Mouse (Mus musculus): Measurements from ENCODE around the gene Cldn15.

Gene Cldn15

DNA sequence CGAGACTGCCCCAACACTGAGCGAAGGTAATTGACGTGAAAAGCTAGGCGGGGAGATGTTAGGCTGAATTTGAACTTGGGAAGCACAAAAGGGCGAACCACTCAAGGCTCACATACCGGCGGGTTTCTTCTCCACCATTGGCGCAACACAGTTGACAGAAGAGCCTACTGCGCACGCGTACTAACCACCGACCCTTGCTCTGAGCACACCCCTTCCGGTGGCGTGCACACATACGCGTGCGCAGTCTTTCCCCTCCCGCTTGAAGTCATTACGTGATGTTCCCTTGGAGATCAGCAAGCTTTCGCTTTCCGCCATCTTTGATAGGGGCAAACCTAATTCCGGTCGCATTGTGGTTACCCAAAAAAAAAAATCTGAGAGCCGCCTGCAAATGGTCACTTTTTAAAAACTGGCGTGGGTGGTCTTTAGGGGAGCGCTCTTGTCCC, 20.3 kb downstream of the Cldn15 start, which contains the start of gene Plod3:
Plod3 (plus strand) TSS at position 325 of the 443 bp plus-strand sequence.
- DNase-seq, result peak; percentile 97 to 98

DNA sequence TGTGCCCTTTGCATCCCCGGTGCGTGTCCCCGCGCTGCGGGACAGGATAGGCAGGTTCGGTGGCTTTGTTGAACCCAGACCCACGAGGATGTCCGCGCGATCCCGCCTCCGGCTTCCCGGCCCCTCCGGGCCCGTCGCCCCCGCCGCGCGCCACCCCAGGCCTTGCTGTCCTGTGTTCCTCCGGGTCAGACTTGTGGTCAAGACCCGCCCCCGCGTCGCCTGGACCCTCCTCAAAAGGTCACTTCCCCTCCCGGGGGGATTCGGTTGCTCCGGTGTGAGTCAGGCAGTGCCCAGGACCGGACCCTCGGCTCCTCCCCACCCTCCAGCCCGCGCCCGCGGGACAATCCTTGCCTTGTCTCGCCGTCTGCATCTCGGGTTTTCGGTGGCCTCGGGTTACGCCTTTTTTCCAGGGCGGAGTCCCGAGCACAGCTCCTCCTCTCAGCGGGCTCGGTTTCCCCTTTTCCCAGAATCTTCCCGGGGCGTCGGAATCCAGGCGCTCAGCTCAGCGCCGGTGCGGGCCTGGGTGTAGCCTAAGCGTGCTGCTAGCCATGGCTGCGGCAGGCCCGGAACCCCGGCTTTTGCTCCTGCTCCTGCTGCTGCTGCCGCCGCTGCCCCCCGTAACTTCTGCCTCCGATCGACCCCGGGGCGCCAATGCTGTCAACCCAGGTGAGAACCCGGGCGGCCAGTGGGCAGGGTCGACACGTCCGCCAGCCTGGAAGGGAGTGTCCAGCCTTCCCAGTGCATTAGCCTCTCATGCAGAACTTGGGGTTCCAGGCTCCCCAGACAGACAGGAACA, 20.9 kb downstream of the Cldn15 start:
- DNase-seq, result peak; percentile 74 to 83

DNA sequence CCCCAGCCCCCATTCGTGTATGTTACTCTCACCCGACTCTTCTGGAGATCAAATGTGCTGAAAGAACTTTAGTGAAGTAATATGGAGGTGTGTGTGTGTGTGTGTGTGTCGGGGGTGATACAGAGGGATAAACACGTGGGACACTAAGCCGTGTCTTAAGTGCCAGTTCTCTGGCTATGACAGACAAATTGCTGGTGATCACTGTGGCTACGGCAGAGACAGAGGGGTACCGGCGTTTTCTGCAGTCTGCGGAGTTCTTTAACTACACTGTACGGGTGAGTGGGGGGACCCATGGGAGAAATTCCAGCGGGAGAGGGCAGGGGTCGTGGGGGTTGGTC, 21.5 kb downstream of the Cldn15 start, which contains the start of gene Znhit1:
Znhit1 (minus strand) TSS at position 88 of the 338 bp plus-strand sequence.
- DNase-seq, result no peak

DNA sequence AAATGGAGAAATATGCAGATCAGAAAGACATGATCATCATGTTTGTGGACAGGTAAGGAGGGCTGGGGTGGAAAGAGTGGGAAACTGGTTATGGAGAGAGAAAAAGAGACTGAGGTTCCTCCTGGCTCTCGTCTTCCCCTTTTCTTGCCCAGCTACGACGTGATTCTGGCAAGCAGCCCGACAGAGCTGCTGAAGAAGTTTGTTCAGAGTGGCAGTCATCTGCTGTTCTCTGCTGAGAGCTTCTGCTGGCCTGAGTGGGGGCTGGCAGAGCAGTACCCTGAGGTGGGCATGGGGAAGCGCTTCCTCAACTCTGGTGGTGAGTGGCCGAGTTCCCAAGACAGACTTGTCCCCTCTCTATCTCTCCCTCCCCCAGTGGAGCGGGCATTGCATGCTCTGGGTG, 22.0 kb downstream of the Cldn15 start:
- peak; percentile 33 to 49 for DNase-seq

DNA sequence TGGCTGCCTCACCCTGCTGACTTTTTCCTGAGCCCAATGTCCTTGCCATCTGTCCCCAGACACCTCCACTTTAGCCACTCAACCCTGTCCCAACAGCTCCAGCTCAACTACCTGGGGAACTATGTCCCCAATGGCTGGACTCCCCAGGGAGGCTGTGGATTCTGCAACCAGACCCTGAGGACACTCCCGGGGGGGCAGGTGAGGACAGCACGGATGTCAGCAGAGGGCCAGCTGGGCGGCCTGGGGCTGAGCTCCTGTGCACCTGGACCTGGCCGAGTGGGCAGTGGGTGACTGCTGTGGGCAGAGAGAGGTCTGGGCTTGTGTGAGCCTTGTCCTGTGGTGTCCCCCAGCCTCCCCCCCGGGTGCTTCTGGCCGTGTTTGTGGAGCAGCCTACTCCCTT, 23.4 kb downstream of the Cldn15 start:
- no peak for DNase-seq

DNA sequence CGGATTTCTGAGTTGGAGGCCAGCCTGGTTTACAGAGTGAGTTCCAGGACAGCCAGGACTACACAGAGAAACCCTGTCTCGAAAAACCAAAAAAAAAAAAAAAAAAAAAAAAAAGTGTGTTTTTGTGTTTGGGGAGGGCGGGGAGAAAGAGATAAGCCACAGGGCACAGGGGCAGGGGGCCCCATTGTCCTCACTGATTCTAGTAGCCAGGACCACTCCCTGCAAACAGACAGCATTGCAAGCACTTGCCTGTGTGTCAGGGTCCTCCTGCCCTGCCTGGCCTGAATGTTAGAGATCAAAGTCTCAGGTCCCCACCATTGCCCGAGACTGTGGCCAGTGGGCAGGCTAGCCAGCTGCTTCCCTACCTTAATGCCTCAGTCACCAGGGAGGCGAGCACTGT, 33.0 kb downstream of the Cldn15 start:
- DNase-seq, result no peak

DNA sequence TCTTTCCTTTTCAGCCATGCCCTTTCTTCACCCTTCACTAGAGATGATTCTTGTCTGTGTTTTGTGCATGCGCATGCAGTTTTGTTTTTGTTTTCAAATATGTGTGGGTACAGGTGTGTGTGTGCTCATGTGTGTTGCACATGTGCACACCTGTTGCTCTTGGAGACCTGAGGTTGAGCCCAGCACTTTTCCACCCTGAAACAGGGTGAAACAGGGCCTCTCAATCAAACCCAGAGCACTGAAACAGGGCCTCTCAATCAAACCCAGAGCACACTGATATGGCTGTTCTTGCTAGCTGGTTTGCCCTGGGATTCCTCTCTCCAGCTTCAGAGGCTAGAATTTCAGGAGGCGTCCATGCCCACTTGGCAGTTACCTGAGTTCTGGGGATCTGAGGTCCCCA, 34.2 kb downstream of the Cldn15 start:
- DNase-seq, result no peak

DNA sequence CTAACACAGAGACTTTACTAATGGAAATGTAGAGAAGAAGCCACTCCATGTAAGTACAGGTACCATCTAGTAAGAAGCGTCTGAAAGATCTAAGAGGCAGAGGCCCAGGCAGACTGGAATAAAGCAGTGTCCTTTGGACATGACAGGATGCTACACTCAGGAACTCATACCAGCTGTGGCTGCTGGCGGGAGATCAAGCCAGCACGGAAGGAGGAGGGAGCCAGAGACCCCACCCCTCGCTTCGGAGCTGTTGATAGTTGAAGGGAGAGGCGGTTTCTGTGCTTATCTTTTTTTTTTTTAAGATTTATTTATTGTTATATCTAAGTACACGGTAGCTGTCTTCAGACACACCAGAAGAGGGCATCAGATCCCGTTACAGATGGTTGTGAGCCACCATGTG, 40.9 kb downstream of the Cldn15 start:
- DNase-seq, result no peak

DNA sequence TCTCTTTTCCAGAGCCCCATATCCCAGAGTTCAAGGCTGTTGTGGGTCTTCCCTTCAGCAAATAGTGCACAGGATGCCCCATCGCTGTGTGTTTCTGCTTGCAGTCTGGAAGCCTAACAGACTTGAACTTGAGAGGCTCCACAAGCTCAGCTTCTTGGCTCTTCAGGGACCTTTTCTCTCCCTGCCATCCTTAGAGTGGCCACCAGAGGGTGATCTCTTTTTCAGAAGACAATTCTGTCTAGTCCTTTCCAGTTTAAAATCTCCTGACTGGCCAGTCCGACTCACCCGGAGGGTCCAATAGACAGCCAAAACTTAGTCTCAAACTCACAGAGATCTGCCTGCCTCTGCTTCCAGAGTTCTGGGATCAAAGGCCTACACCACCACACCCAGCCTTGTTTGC, 43.6 kb downstream of the Cldn15 start:
- peak; percentile 77 to 89 for DNase-seq

DNA sequence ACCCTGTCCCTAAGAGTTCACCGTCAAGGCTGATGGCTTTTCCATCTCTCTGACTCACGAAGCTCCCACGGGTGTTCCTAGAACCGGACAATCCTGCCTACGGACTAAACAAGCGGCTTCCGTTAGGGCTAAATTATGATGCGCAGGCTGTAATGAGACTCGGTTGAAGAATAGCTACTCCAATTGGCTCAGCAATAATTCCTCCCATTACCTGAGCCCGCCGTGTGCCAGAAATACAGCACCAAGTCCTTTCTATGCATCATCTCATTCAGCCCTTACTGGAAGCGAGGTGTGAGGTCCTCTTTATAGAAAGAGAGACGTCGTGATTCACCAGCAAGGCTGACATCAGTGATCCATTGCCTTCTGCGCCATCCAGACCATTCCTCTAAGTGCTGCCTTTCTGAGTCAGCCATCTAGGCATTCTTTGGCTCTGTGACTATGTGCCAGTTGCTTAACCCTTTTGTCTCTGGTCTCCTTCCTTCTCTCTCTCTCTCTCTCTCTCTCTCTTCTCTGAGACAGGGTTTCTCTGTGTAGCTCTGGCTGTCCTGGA, 46.1 kb downstream of the Cldn15 start:
- DNase-seq, result no peak

DNA sequence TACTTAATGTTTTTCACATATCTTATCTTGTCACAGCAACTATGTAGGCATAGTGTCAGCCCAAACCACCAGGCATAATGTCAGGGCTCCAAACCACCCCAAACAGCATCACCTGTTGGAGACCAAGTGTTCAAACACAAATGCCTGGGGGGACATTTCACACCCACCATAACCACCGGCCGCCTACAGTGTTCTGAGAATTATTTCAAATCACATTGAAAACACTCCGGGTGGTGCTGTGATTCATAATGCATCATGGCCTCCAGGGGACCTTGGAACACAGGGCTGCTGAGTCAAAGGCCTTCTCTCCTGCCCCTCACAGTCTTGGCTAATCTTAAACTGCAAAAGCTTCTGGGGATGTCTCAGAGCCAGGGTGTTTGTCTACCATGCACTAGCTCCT, 49.5 kb downstream of the Cldn15 start:
- DNase-seq, result no peak

DNA sequence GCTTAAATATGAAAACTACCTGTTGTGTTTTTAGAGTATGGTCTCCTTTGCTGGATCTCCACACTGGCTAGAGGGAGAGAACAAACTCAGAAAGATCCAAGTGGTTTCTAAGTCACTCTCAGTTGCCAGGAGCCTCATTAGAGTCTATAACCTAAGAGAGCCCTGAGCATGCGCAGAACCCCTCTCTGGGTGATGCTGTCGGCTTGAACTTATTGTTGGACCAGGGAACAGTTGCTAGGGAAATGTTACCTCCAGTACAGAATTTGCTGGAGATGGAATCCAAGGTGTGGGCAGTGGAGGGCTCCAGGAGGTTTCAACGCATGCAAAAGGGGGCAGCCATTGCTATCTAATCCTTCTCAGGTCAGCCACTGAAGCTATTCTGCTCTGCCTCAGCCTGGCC, 57.9 kb downstream of the Cldn15 start:
- DNase-seq, result no peak

DNA sequence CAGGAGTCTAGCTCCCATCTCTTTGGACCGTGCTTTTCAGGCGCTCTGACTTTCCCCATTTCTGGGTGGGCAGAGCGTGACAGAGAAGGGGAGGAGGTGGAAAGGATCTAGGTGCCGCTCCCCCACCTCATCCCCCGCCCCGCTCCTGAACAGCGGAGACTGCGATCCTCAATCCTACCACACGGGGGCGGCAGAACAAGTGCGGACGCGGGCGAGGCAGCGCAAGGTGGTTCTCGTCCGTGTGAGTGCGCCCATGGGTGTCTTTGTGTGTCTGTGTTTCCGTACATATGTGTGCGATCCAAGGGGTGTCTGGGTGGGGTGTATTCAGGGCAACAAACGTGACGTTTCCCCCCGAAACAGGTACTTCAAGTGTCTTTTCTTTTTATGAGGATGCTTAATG, 58.7 kb downstream of the Cldn15 start:
- DNase-seq, result peak; percentile 93 to 97
